Mouse (Mus musculus): ENCODE data around the gene Rptor. TPM values are rescaled to one million over a fixed set of nuclear protein-coding genes. Genes with fewer than 3 reads are reported as not detected.
A peak's percentile ranks its signal among the peaks of the same experiment; 100 is the strongest.

The Rptor gene
- polyA plus RNA-seq, 1 experiment from 2014 or later = 18.6 TPM

GRCm38 (mm10) chr11:119796846-119797245 lies 194.1 kb downstream of the Rptor start:
- no peak overlapping the region for H3K4me2 ChIP-seq
- H3K4me1 ChIP-seq (replicated peaks) = peaks cover 66% of the 10 kb centered on the region
- H3K9me3 ChIP-seq = no peaks in the 10 kb centered on the region
- H3K4me3 ChIP-seq (replicated peaks) = no peak overlapping the region
- peaks cover 7% of the 10 kb centered on the region; the same call in 1 of the 2 replicates for H3K36me3 ChIP-seq
- 77% methylated on average over 7 of the region's 7 CpGs for WGBS
- no peak for ATAC-seq (ENCODE audit: insufficient number of reproducible peaks, insufficient read depth, low FRiP score, low TSS enrichment, low read depth)
- H3K27me3 ChIP-seq = no peaks in the 10 kb centered on the region; the same call in 1 of the 2 replicates
- no peak overlapping the region for H3K27ac ChIP-seq
- no peak overlapping the region for H3K9ac ChIP-seq (replicated peaks)

GRCm38 (mm10) chr11:119799536-119799935 lies 196.8 kb downstream of the Rptor start:
- 11% methylated on average over 2 of the region's 2 CpGs for WGBS
- Histone ChIP-seq H3K36me3 (peaks cover 29% of the 10 kb centered on the region; the same call in 1 of the 2 replicates), H3K9me3 (no peaks in the 10 kb centered on the region), H3K27ac (peak overlapping the region; percentile 79), H3K4me1 (replicated peaks) (peaks cover 49% of the 10 kb centered on the region), H3K27me3 (no peaks in the 10 kb centered on the region), H3K4me2 (no peak overlapping the region), H3K4me3 (replicated peaks) (no peak overlapping the region), H3K9ac (replicated peaks) (no peak overlapping the region)
- ATAC-seq (ENCODE audit: insufficient number of reproducible peaks, insufficient read depth, low FRiP score, low TSS enrichment, low read depth) = no peak

DNA sequence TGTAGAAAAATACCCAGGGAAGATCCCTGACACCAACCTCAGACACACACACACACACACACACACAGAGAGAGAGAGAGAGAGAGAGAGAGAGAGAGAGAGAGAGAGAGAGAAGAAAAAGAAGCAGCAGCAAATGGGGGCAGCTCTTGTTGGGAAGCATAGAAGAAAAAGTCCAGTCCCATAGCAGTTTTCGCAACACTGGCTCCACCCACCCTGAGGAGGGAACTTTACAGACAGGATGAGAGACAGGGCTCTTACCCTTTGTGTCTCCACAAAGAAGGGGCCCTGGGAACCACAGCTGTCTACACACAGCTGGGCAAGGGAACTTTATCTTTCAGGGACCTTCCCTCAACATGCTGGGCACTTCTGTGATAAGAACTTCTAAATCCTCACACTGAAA lies 199.2 kb downstream of the Rptor start:
- H3K4me1 ChIP-seq (replicated peaks) = peaks cover 31% of the 10 kb centered on the region
- H3K9ac ChIP-seq (replicated peaks) = no peak overlapping the region
- 96% methylated on average over 1 of the region's 1 CpGs for WGBS
- H3K36me3 ChIP-seq = peaks cover 32% of the 10 kb centered on the region; the same call in 1 of the 2 replicates
- H3K4me3 ChIP-seq (replicated peaks) = no peak overlapping the region
- H3K9me3 ChIP-seq = no peaks in the 10 kb centered on the region
- ATAC-seq (ENCODE audit: insufficient number of reproducible peaks, insufficient read depth, low FRiP score, low TSS enrichment, low read depth) = no peak
- H3K4me2 ChIP-seq = no peak overlapping the region
- H3K27ac ChIP-seq = no peak overlapping the region
- H3K27me3 ChIP-seq = peaks cover 3% of the 10 kb centered on the region; the same call in 1 of the 2 replicates

DNA sequence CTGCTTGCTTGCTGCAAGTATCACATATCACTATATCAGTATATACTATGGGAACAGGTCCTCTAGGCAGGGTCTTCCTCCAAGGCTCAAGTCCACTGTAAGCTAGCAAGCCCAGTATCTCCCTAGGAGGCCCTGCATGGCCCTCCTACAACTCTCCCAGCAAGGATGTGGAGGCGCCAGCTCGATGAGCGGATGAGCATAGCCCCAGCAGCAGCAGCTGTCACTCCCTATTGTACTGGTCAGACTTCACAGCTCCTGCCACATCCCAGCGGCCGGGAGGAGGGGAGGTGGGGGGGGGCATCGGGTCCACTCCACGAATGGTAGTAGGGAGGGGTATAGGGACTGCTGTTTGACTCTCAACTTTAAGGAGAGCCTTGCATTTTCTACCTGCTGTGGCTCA lies 200.2 kb downstream of the Rptor start:
- Histone ChIP-seq H3K9me3 (no peaks in the 10 kb centered on the region), H3K36me3 (peaks cover 32% of the 10 kb centered on the region; the same call in 1 of the 2 replicates), H3K4me3 (replicated peaks) (no peak overlapping the region), H3K4me1 (replicated peaks) (peaks cover 33% of the 10 kb centered on the region), H3K4me2 (no peak overlapping the region), H3K27ac (no peak overlapping the region), H3K9ac (replicated peaks) (no peak overlapping the region), H3K27me3 (peaks cover 3% of the 10 kb centered on the region; the same call in 1 of the 2 replicates)
- ATAC-seq (ENCODE audit: insufficient number of reproducible peaks, insufficient read depth, low FRiP score, low TSS enrichment, low read depth) = no peak
- 75% methylated on average over 7 of the region's 7 CpGs for WGBS

DNA sequence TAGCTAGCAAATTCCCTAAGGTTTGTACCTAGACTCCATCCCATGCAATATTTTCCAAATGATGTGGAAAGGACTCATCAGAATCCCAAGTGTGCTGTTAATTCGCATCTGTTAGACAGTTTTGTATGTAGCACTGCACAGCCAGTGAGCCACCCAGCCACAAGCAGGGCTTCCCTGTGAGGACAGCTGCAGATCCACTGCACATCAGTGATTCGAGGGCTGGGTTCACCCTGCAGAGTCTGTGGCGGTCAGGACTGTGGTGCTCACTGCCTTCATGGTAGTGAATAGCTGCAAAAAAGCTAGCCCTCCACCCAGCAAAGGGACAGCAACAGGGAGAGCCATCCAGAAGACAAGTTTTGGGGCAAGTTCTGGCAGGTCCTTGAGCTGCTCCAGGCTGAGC lies 201.7 kb downstream of the Rptor start:
- Histone ChIP-seq H3K4me1 (replicated peaks) (peaks cover 33% of the 10 kb centered on the region), H3K36me3 (peaks cover 30% of the 10 kb centered on the region; the same call in 1 of the 2 replicates), H3K9ac (replicated peaks) (no peak overlapping the region), H3K27ac (no peak overlapping the region), H3K4me2 (no peak overlapping the region), H3K4me3 (replicated peaks) (no peak overlapping the region), H3K27me3 (peaks cover 3% of the 10 kb centered on the region; the same call in 1 of the 2 replicates), H3K9me3 (no peaks in the 10 kb centered on the region)
- no peak for ATAC-seq (ENCODE audit: insufficient number of reproducible peaks, insufficient read depth, low FRiP score, low TSS enrichment, low read depth)
- 89% methylated on average over 3 of the region's 3 CpGs for WGBS

DNA sequence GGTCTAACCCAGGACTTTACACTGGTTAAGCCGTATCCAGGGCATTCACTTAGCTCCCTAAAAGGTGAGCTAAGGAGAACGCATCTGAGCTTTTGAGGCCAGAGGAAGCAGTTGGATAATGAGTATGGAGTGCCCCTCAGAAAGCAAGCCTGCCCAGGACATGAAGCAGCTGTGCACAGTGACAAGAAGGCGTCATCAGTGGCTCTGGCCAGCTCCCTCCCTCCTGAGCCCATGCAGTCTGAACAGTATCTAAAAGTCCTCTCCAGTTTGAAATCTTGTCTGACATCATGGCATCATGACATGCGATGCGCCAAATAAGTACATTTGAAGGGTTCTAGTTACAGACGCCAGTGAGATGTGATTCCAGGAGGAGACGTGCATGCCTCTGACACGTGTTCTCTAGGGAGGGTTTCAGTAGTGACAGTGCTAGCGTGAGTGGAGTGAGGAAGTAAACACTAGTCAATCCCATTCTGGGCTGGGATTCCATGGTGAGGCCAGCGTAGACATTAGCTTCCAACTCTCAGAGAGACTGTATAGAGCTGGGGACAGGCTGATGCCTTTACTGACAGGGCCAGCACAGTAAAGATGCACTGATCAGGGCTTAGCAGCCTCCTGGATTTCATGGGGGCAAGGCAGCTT lies 202.5 kb downstream of the Rptor start:
- Histone ChIP-seq H3K4me2 (no peak overlapping the region), H3K4me3 (replicated peaks) (no peak overlapping the region), H3K27me3 (peaks cover 5% of the 10 kb centered on the region; the same call in 1 of the 2 replicates), H3K9ac (replicated peaks) (no peak overlapping the region), H3K4me1 (replicated peaks) (peaks cover 33% of the 10 kb centered on the region), H3K27ac (no peak overlapping the region), H3K9me3 (no peaks in the 10 kb centered on the region), H3K36me3 (peaks cover 30% of the 10 kb centered on the region; the same call in 1 of the 2 replicates)
- no peak for ATAC-seq (ENCODE audit: insufficient number of reproducible peaks, insufficient read depth, low FRiP score, low TSS enrichment, low read depth)
- 95% methylated on average over 10 of the region's 10 CpGs for WGBS

GRCm38 (mm10) chr11:119806539-119806938 lies 203.8 kb downstream of the Rptor start:
- H3K4me3 ChIP-seq (replicated peaks) = no peak overlapping the region
- no peak overlapping the region for H3K4me2 ChIP-seq
- peaks cover 11% of the 10 kb centered on the region; the same call in 1 of the 2 replicates for H3K27me3 ChIP-seq
- H3K9ac ChIP-seq (replicated peaks) = no peak overlapping the region
- H3K27ac ChIP-seq = no peak overlapping the region
- peaks cover 31% of the 10 kb centered on the region; the same call in 1 of the 2 replicates for H3K36me3 ChIP-seq
- H3K9me3 ChIP-seq = no peaks in the 10 kb centered on the region
- ATAC-seq (ENCODE audit: insufficient number of reproducible peaks, insufficient read depth, low FRiP score, low TSS enrichment, low read depth) = no peak
- WGBS = 92% methylated on average over 8 of the region's 8 CpGs
- H3K4me1 ChIP-seq (replicated peaks) = peaks cover 42% of the 10 kb centered on the region

DNA sequence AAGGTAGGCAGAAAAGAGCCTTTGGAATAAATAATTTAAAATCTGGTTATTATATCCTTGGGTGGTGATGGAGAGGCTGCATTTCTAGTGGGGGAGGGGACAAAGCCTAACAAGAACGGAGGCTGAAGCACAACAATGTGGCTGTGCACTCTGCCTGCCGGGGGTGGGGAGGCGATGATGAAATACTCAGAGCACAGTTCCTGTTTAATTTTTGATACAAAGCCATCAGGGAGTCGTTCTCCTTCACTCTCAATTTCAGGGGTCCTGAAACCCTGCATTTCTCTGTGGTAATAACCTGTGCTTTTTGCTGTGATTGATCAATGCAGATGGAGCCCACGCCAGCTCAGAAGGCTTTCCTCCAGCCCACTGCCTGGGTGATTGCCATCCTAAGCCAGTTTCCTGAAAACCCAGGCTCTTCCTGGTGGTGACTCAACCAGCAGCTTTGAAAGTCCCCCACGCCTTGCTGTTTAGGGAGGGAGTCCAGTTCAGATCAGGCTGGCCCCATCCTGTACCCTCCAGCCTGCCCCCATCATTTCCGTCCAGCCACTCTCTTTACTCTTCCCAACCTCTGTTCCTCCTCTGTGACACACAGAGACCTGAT lies 204.8 kb downstream of the Rptor start:
- Histone ChIP-seq H3K27ac (no peak overlapping the region), H3K36me3 (peaks cover 36% of the 10 kb centered on the region), H3K4me1 (replicated peaks) (peaks cover 42% of the 10 kb centered on the region), H3K9ac (replicated peaks) (no peak overlapping the region), H3K27me3 (peaks cover 11% of the 10 kb centered on the region; the same call in 1 of the 2 replicates), H3K4me3 (replicated peaks) (no peak overlapping the region), H3K4me2 (no peak overlapping the region), H3K9me3 (no peaks in the 10 kb centered on the region)
- WGBS = 71% methylated on average over 7 of the region's 7 CpGs
- ATAC-seq (ENCODE audit: insufficient number of reproducible peaks, insufficient read depth, low FRiP score, low TSS enrichment, low read depth) = no peak

DNA sequence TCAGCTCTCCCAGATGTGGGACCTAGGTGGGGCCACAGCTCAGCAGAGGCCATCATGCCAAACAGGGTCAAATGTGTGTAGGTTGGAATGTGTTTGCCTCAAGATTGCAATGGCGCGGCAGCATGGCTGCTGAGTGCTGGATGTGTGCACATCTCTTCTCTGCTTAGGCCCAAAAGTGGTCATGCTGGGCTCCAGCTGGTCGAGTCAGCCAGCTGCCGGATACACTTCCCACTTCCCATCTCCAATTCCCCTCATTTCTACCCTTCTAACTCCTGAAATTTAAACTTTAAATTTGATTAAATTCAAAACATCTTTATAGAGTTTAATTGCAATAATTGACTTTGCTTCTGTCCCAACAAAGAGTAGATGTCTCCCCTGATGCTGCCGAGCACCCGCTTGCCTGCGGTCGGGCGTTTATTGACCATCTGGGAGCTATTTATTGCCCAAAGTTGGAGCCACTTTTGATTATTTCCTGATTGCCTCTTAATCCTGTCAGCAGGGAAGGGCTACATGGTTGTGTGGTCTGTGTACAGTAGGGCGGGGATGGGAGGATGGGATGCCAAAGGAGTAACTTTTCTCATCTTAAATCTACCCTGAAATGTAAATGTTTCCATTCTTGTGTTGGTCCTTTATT lies 206.1 kb downstream of the Rptor start:
- 22% methylated on average over 10 of the region's 10 CpGs for WGBS
- Histone ChIP-seq H3K9me3 (no peaks in the 10 kb centered on the region), H3K27me3 (peaks cover 11% of the 10 kb centered on the region; the same call in 1 of the 2 replicates), H3K4me2 (peak overlapping the region; percentile 15), H3K4me3 (replicated peaks) (no peak overlapping the region), H3K27ac (peak overlapping the region; percentile 66), H3K36me3 (peaks cover 28% of the 10 kb centered on the region), H3K9ac (replicated peaks) (no peak overlapping the region), H3K4me1 (replicated peaks) (peaks cover 42% of the 10 kb centered on the region)
- no peak for ATAC-seq (ENCODE audit: insufficient number of reproducible peaks, insufficient read depth, low FRiP score, low TSS enrichment, low read depth)

DNA sequence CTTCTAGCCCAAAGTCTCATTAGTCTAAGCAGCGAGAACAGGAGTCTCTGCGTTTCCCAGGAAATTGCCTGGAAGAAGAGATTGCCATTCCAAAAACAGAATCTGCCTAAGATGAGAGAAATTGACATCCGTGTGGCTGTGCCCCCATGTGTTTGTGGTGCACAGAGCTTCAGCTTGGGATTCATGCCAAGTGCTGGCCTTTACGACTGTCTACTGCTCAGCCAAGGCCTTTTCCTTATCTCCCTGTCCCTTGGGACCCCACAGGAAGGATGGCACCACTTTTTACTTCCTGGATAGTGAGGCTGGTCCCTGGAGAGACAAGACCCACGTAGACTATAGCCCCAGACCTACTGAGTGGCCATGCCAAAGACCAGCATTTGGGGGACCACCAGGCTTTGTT lies 206.6 kb downstream of the Rptor start:
- no peaks in the 10 kb centered on the region for H3K9me3 ChIP-seq
- 0 out of 2 replicates have a peak overlapping the region, but pooled peaks have one; percentile 12 for H3K27ac ChIP-seq
- peaks cover 42% of the 10 kb centered on the region for H3K4me1 ChIP-seq (replicated peaks)
- 57% methylated on average over 5 of the region's 5 CpGs for WGBS
- H3K4me2 ChIP-seq = peak overlapping the region; percentile 15; the same call in 1 of the 2 replicates
- peaks cover 11% of the 10 kb centered on the region; the same call in 1 of the 2 replicates for H3K27me3 ChIP-seq
- H3K9ac ChIP-seq (replicated peaks) = no peak overlapping the region
- no peak overlapping the region for H3K4me3 ChIP-seq (replicated peaks)
- no peak for ATAC-seq (ENCODE audit: insufficient number of reproducible peaks, insufficient read depth, low FRiP score, low TSS enrichment, low read depth)
- H3K36me3 ChIP-seq = peaks cover 25% of the 10 kb centered on the region

GRCm38 (mm10) chr11:119811022-119811421 lies 208.3 kb downstream of the Rptor start:
- no peak overlapping the region for H3K4me2 ChIP-seq
- peaks cover 42% of the 10 kb centered on the region for H3K4me1 ChIP-seq (replicated peaks)
- peak; percentile 61; the same call in 1 of the 2 replicates for ATAC-seq (ENCODE audit: insufficient number of reproducible peaks, insufficient read depth, low FRiP score, low TSS enrichment, low read depth)
- no peak overlapping the region for H3K9ac ChIP-seq (replicated peaks)
- H3K27ac ChIP-seq = no peak overlapping the region
- 0 out of 2 replicates have a peak, but pooled peaks cover 8% of the 10 kb centered on the region for H3K27me3 ChIP-seq
- no peak overlapping the region for H3K4me3 ChIP-seq (replicated peaks)
- 34% methylated on average over 8 of the region's 8 CpGs for WGBS
- no peaks in the 10 kb centered on the region for H3K9me3 ChIP-seq
- peaks cover 28% of the 10 kb centered on the region for H3K36me3 ChIP-seq
